Comparison of ENCODE assay signal across 23 mouse cellular contexts in genomic region chr4:91164280-91165121, GRCm38 (mm10).
DNase-seq lines count a peak whose midpoint lies in the region; ATAC-seq lines count a peak whose summit lies in the region.
"Had no signal": no experiment of that assay in that cellular context is flagged by ENCODE, and none has a peak within 500 bp of the region (broad histone marks: within the 10 kb centered on the region; RNA-seq: fewer than 3 reads in every experiment).

No protein-coding gene starts in this region.

- H3K4me2 ChIP-seq in hindbrain, embryonic 12.5 days (replicated peaks) = no peak overlapping the region
- no peak overlapping the region for H3K4me2 ChIP-seq in hindbrain, embryonic 16.5 days (ENCODE audit: low read length)
- no peak overlapping the region for H3K4me2 ChIP-seq in neural tube, embryonic 12.5 days (replicated peaks)
- H3K4me2 ChIP-seq in neural tube, embryonic 15.5 days = no peak overlapping the region
- peak overlapping the region; percentile 34 for H3K4me2 ChIP-seq in midbrain, embryonic 14.5 days (ENCODE audit: low read length)
- H3K4me2 ChIP-seq: embryonic facial prominence, embryonic 15.5 days; heart, embryonic 12.5 days had no signal

- no peak overlapping the region for H3K4me3 ChIP-seq in hindbrain, embryonic 12.5 days
- H3K4me3 ChIP-seq in hindbrain, embryonic 16.5 days (ENCODE audit: low read length) = no peak overlapping the region
- no peak overlapping the region for H3K4me3 ChIP-seq in neural tube, embryonic 12.5 days
- no peak overlapping the region for H3K4me3 ChIP-seq in neural tube, embryonic 15.5 days (replicated peaks)
- no peak overlapping the region for H3K4me3 ChIP-seq in midbrain, embryonic 14.5 days (replicated peaks; ENCODE audit: low read depth, low read length)
- H3K4me3 ChIP-seq: embryonic facial prominence, embryonic 15.5 days; erythroblast, embryonic 14.5 days; forebrain, embryonic 10.5 days; heart, adult 2 months; heart, embryonic 12.5 days; hindbrain, embryonic 10.5 days had no signal

- H3K27me3 ChIP-seq in hindbrain, embryonic 12.5 days = no peaks in the 10 kb centered on the region
- H3K27me3 ChIP-seq in hindbrain, embryonic 16.5 days (replicated peaks; ENCODE audit: control insufficient read depth, insufficient read depth, low read length) = no peaks in the 10 kb centered on the region
- H3K27me3 ChIP-seq in neural tube, embryonic 12.5 days (replicated peaks) = no peaks in the 10 kb centered on the region
- no peaks in the 10 kb centered on the region for H3K27me3 ChIP-seq in neural tube, embryonic 15.5 days (replicated peaks)
- no peaks in the 10 kb centered on the region for H3K27me3 ChIP-seq in midbrain, embryonic 14.5 days (ENCODE audit: control insufficient read depth, insufficient read depth, low read length)
- H3K27me3 ChIP-seq: embryonic facial prominence, embryonic 15.5 days; heart, embryonic 12.5 days; Patski had no signal

- H3K9me3 ChIP-seq in hindbrain, embryonic 12.5 days (replicated peaks) = 0 out of 2 replicates have a peak, but pooled peaks cover 2% of the 10 kb centered on the region
- no peaks in the 10 kb centered on the region; the same call in 1 of the 2 replicates for H3K9me3 ChIP-seq in hindbrain, embryonic 16.5 days (ENCODE audit: control insufficient read depth, low read length)
- H3K9me3 ChIP-seq in neural tube, embryonic 12.5 days = no peaks in the 10 kb centered on the region
- H3K9me3 ChIP-seq in neural tube, embryonic 15.5 days (replicated peaks) = no peaks in the 10 kb centered on the region
- no peaks in the 10 kb centered on the region for H3K9me3 ChIP-seq in midbrain, embryonic 14.5 days (ENCODE audit: control insufficient read depth, low read length)
- H3K9me3 ChIP-seq: embryonic facial prominence, embryonic 15.5 days; forebrain, embryonic 10.5 days; heart, embryonic 12.5 days; hindbrain, embryonic 10.5 days had no signal

- no peak for ATAC-seq in hindbrain, embryonic 12.5 days (ENCODE audit: low FRiP score)
- no peak; the same call in 1 of the 2 replicates for ATAC-seq in hindbrain, embryonic 16.5 days
- 0 out of 2 replicates have a peak, but pooled peaks have one; percentile 37 for ATAC-seq in neural tube, embryonic 12.5 days (ENCODE audit: low FRiP score, low read depth)
- ATAC-seq in neural tube, embryonic 15.5 days (ENCODE audit: low FRiP score) = no peak
- ATAC-seq in midbrain, embryonic 14.5 days (ENCODE audit: low FRiP score, low TSS enrichment) = peak; percentile 50; the same call in 1 of the 2 replicates
- ATAC-seq: activated CD4-positive, CD25-positive, alpha-beta regulatory T cell, adult 4 months; forebrain, embryonic 16.5 days; inflammation-experienced regulatory T-cells, adult 6 months; Patski had no signal

- H3K9ac ChIP-seq in hindbrain, embryonic 12.5 days = no peak overlapping the region
- H3K9ac ChIP-seq in hindbrain, embryonic 16.5 days (ENCODE audit: low read depth, low read length) = no peak overlapping the region
- H3K9ac ChIP-seq in neural tube, embryonic 12.5 days = no peak overlapping the region
- no peak overlapping the region for H3K9ac ChIP-seq in neural tube, embryonic 15.5 days (replicated peaks)
- H3K9ac ChIP-seq in midbrain, embryonic 14.5 days (replicated peaks; ENCODE audit: low read length) = no peak overlapping the region
- H3K9ac ChIP-seq: embryonic facial prominence, embryonic 15.5 days; heart, embryonic 12.5 days had no signal

- H3K4me1 ChIP-seq in hindbrain, embryonic 12.5 days = no peaks in the 10 kb centered on the region
- H3K4me1 ChIP-seq in hindbrain, embryonic 16.5 days (ENCODE audit: control insufficient read depth, insufficient read depth, low read depth, low read length) = no peaks in the 10 kb centered on the region
- H3K4me1 ChIP-seq in neural tube, embryonic 12.5 days = no peaks in the 10 kb centered on the region
- H3K4me1 ChIP-seq in neural tube, embryonic 15.5 days = no peaks in the 10 kb centered on the region
- H3K4me1 ChIP-seq in midbrain, embryonic 14.5 days (ENCODE audit: control insufficient read depth, insufficient read depth, low read length) = 0 out of 2 replicates have a peak, but pooled peaks cover 4% of the 10 kb centered on the region
- H3K4me1 ChIP-seq: embryonic facial prominence, embryonic 15.5 days; forebrain, embryonic 10.5 days; heart, embryonic 12.5 days; hindbrain, embryonic 10.5 days had no signal

- no peaks in the 10 kb centered on the region for H3K36me3 ChIP-seq in hindbrain, embryonic 12.5 days
- H3K36me3 ChIP-seq in hindbrain, embryonic 16.5 days (ENCODE audit: control insufficient read depth, insufficient read depth, low read length) = no peaks in the 10 kb centered on the region
- no peaks in the 10 kb centered on the region for H3K36me3 ChIP-seq in neural tube, embryonic 12.5 days
- no peaks in the 10 kb centered on the region for H3K36me3 ChIP-seq in neural tube, embryonic 15.5 days
- H3K36me3 ChIP-seq in midbrain, embryonic 14.5 days (ENCODE audit: control insufficient read depth, insufficient read depth, low read length) = no peaks in the 10 kb centered on the region
- H3K36me3 ChIP-seq: embryonic facial prominence, embryonic 15.5 days; forebrain, embryonic 10.5 days; heart, embryonic 12.5 days; hindbrain, embryonic 10.5 days had no signal

- WGBS in hindbrain, embryonic 12.5 days = 72% methylated on average over 11 of the region's 11 CpGs
- 62% methylated on average over 11 of the region's 11 CpGs for WGBS in hindbrain, embryonic 16.5 days
- 65% methylated on average over 11 of the region's 11 CpGs for WGBS in neural tube, embryonic 12.5 days
- 55% methylated on average over 11 of the region's 11 CpGs for WGBS in neural tube, embryonic 15.5 days
- 41% methylated on average over 11 of the region's 11 CpGs for WGBS in midbrain, embryonic 14.5 days

- peak; percentile 50 for DNase-seq in midbrain, embryonic 14.5 days
- peak; percentile 21 for DNase-seq in retina, embryonic 14.5 days (ENCODE audit: low spot score)
- DNase-seq in kidney, adult 18-20 months = no peak
- no peak for DNase-seq in thymus, postnatal 36 days
- DNase-seq: adrenal gland, postnatal 25 days; cerebellum, adult 2 months; cerebellum, postnatal 10 days; embryo, embryonic 11 days; gastrocnemius, postnatal 10 days; heart, adult 2 months had no signal

- 0 out of 2 replicates have a peak overlapping the region, but pooled peaks have one; percentile 18 for H3K27ac ChIP-seq in hindbrain, embryonic 12.5 days
- no peak overlapping the region for H3K27ac ChIP-seq in hindbrain, embryonic 16.5 days (ENCODE audit: low read depth, low read length)
- H3K27ac ChIP-seq in neural tube, embryonic 12.5 days = no peak overlapping the region
- H3K27ac ChIP-seq in neural tube, embryonic 15.5 days (replicated peaks) = no peak overlapping the region
- peak overlapping the region; percentile 47; the same call in 1 of the 2 replicates for H3K27ac ChIP-seq in midbrain, embryonic 14.5 days (replicated peaks; ENCODE audit: low read depth, low read length)
- H3K27ac ChIP-seq: embryonic facial prominence, embryonic 15.5 days; forebrain, embryonic 10.5 days; heart, adult 2 months; hindbrain, embryonic 10.5 days had no signal

Comparison
In these comparisons a context has a peak if more than half of its experiments do, and no peak if none do; other contexts are left out.
1. ATAC-seq: peak in neural tube, embryonic 12.5 days (single experiment) and midbrain, embryonic 14.5 days (single experiment); none in hindbrain, embryonic 12.5 days (single experiment), hindbrain, embryonic 16.5 days (single experiment) and neural tube, embryonic 15.5 days (single experiment).
2. H3K27ac ChIP-seq: peak in hindbrain, embryonic 12.5 days (single experiment) and midbrain, embryonic 14.5 days (single experiment); none in hindbrain, embryonic 16.5 days (single experiment), neural tube, embryonic 12.5 days (single experiment) and neural tube, embryonic 15.5 days (single experiment).
3. DNase-seq: peak in midbrain, embryonic 14.5 days (single experiment) and retina, embryonic 14.5 days (single experiment); none in kidney, adult 18-20 months (single experiment) and thymus, postnatal 36 days (0 of 2).